Mouse (Mus musculus): ENCODE data around the gene Tpgs1.
A peak's percentile ranks its signal among the peaks of the same experiment; 100 is the strongest.

The Tpgs1 gene

DNA sequence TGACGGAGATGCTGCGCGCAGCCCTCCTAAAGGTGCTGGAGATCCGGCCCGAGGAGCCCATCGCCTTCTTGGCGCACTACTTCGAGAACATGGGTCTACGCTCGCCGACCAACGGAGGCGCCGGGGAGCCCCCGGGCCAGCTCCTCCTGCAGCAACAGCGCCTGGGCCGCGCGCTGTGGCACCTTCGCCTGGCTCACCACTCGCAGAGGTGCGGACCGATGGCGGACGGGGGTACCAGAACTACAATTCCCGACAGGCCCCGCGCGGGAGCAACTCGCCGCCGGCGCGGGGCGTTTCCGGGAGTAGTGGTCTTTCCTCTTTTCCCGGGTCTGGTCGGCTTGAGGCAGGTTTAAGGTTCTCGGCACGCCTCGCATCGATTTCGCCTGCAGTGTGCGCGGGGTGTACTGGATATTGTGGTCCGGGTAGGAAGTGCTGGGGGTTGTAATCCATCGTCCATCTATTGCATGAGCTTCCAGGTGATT lies 448 bp downstream of the Tpgs1 start:
- DNase-seq: peak; percentile 85 to 89

DNA sequence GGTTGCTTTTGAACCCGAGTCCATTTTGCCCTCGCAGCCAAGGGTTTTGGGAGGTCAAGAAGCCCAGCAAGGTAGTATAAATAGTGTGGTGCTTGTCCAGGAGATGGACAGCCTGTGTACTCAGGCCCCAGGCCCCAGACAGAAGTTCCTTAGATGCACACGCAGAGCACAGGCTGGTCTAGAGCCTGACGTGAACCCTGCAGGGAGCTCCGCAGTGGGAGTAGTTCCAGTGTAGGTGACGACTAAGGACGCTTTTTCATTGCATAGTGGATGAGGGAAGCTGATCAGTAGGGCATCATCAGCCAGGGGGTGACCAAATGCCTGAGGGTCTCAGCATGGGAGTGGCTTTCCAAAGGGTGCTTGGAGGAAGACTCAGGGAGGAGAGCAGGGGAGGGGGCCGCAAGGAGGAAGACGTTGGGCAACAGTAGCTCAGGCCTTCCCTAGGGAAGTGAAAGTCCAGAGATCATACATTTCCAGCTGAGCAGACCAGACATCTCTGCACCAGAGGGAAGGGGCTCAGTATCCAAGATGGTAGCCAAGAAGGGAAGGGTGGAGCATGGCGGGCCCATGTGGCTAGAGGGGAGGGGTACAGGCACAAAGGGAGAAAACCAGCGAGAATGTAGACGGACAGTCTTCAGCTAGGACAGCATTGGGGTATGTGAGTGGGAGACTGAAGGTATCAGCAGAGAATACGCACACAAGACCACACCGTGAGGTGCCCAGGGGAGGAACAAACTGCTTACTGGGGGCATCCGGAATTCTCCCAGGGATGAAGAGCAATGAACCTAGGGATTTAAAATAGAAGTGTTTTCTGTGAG lies 1.1 kb downstream of the Tpgs1 start:
- DNase-seq: peak in 1 of 2 experiments; percentile 36

DNA sequence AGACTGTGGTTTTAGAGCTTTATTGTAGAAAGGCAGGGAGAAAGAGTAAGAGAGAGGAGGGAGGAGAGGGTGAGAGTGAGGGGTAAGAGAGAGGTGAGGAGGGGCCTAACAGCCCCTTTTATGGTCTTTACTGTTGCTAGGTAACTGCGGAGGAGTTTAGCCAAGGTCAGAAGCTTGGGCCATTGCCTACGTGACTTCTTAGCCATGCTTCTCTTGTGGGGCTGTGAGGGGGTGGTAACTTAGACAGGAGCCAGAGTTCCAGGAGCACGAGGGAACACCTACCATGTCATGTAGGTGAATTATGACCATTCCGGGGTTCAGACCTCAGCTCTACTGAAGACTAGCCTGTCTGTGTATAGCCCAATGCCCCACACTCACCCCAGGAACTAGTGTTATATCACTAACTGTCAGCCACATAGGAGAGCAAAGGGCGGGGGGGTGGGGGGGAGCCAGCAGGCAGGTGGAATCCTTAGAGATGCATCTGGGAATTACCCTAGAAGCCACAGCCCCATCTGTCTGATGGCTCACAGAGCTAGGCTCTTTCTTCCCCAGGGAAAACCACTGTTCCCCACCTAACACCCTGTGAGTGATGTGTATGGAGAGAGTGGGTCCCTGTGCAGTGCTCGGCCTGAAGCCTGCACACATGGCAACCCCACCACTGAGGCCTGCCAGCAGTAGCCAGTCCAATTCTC lies 2.4 kb downstream of the Tpgs1 start:
- no peak for DNase-seq

DNA sequence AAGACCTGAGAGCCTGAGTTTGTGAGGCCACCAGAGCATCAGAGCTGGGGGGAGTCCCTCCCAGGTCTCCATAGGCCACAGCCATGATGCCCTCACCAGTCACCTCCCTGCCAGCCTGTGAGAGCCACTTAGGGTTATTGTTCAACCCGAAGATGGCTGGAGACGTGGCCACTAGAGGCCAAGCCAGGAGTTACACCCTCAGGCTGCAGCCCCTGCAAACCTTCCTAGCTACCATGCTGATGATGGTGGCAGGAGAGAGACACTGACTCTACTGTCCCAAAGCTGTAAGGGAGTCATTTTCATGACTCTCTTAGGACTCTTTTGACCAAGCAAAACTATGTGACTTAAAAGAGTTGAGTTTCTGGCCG lies 2.9 kb downstream of the Tpgs1 start:
- no peak for DNase-seq

DNA sequence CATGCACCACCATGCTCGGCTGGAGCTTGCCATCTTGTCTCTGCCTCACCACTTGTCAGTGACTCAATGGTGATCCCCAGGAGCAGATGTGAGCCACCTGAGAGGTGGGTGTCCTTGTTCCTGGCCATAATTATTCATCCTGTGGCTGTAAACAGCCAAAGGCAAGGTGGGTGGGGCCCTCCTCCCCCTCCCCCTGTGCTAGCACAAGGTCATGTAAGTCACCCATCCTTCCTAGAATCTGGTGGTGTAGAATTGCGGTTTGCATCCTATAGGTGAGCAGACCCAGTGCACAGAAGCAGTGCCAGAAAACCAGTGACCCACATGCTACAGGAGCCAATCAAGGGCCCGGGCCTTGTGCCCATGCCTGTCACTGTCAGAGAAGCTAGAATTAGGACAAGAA lies 3.9 kb downstream of the Tpgs1 start:
- no peak for DNase-seq

DNA sequence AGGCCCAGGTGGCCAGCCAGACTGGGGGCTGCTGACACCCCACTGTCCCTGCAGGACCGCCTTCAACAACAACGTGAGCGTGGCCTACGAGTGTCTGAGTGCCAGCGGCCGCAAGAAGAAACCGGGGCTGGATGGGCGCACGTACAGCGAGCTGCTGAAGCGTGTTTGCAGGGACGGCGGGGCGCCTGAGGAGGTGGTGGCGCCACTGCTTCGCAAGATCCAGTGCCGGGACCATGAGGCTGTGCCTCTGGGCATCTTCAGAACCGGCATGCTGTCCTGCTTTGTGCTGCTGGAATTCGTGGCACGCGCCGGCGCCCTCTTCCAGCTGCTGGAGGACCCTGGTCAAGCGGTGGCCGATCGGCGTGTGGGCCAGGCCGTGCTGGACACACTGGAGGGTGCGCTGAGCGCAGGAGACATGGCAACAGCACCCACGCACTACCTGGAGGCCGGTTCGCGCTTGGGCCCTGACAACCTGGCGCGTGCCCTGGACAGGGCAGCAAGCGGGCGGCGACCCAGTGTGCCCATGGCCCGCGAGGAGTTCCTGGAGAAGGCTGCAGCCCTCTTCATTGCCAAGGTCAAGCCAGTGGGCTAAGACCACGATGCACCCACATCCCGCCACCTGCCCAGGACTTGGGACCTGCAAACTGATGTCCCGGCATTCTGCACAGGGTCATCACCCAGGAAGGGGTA lies 6.3 kb downstream of the Tpgs1 start:
- DNase-seq: no peak

DNA sequence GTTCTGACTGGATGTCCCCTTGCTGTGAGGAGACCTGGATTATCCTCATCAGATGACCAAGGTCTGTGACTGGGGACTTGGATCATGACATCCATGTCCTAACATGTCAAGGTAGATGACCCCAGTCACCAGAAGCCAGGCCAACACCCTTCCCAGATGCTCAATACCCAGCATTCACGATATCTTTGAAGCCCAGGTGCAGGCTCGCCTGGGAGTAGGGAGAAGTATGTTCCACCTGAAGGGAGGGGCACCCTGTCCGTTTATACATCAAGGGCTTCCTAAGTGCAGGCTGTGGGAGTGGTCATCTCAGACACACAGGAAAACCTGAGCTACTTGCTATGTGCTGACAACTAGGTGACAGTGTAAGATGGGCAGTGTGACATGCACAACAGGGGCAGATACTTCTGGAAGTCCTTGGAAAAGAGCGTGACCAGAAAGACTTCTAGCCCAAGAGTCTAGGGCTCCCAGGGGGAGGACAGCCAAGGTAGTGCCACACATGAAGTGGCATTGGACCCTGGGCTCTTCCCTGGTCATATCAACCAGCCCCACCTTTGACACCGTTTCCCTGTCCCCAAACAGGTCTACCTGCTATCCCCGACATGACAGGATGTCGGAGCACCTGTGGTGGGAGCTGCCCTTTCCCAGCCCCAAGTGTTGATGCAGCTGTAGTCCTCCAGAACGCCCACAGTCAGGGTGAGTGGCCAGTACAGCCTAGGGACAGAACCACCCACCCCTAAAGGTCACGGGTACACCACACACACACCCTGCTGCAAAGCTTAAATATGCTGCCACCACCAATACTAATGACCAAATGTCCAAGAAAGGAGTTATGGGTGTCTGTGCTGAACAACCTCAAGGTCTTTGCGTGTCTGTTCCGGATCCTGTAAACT lies 11.7 kb downstream of the Tpgs1 start:
- peak in 1 of 2 experiments; percentile 47 for DNase-seq

DNA sequence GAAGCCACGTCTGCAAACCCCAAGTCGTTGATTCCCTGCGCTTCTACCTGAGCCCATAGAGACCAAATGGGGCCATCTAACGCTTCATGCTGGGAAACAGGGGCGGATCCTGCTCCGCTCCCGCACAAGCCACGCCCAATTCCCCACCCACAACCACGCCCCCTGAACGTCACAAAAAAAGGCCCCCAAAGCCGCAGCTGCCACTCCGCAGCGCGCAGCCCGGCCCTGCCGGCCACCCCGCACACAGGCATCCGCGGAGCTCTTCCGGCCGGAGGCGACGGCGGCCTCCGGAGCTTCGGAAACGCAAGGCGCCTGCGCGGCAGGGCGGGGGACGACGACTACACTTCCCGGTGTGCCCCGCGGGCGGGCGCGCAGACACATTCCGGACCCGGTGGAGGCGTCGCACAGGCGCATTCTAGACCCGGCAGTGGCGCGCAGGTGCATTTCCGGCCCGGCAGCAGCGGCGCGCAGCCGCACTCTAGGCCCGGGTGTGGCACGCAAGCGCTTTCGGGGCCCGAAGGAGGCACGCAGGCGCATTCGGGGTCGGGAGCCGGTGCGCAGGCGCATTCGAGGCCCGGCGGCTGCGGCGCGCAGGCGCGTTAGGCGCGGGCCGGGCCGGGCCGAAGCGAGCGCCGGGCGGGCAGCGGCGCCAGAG lies 12.5 kb downstream of the Tpgs1 start, which contains the start of gene Cdc34:
Cdc34 (plus strand) TSS at position 605 of the 655 bp plus-strand sequence.
- DNase-seq: peak; percentile 99 to 100

DNA sequence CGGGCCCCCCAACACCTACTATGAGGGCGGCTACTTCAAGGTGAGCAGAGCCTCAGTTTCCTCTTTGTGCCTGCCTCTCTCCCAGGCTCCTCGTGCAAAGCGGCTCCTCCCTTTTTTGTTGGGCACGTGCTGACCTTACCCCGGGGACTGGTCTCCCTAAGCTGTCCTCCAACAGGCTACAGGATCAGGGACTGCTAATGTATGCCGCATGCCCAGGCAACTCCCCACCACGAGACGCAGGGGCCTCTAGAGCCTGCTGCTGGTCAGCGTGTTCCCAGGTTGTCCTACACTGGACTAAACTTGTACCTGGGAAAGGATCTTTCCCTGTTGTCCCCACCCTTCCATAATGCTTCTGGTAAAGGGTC lies 13.4 kb downstream of the Tpgs1 start:
- DNase-seq: no peak

DNA sequence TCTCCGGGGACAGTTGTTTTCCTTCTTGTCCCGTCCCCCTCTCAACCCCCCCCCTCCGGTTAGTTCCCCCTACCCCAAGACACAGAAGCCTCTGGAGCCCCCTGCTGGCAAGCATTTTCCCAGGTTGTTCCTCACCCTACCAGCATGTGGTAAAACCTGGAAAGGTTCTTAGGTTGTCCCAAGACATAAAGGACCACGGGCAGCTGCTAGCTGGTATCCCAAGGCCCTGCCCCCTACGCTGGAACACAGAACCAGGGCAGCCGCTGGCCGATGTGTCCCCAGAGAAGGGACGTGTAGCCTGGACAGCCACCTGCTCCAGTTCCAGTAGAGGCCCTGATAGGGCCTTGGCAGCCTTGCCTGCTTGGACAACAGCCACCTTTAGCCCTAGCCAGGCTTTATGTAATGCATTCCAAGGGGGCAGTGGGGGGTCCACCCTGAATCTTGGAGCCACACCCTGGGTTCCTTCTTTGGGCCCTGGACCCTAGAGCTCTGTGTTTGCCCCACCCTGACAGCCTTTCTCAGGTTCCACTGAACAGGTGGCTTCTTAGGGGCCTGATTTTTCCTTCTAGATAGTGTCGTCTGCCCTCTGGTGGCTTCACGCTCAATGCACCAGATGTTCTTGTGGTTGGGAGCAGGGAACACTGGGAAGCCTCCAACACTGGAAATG lies 13.9 kb downstream of the Tpgs1 start:
- DNase-seq: peak; percentile 54 to 68

DNA sequence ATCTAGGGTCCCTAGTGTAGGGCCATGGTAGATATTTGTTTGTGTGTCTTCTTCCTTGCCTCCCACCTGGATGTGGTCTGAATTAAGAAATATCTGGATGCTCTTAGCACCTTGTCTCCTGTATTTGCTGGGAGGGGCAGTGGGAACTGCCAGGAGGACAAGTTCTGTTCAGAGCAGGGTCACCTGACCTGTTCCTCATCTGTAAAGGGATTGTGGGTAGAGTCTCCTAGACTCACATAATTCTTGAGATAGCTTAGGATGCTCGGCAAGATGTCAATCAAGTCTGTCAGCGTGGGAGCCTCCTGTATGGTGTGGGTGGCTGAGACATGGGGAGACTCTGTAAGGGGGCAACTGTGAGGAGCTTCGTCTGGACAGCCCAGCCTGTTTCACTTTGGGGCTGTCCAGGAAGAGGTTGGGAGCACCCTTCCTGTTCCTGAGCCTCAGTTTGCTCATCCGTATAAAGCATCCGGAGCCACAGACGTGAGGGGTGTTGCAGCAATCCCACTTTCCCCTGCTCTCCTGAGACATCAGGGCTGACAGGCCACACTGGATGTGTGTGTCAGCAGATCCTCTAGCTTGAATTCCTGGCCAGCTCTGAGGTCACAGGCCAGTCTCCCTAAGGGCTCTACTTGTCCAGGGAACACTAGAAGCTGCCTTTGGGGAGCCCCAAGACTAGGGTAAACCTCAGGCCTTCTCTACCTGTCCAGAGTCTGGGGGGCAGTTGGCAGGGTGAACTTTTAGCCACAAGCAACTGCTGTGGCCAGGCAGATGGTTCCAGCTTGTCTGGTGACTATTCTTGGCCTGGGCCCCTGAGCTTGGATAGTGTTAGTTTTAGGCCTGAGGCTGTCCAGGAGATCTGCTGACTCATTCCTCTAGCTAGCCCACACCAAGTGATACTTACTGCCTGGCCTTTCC lies 14.8 kb downstream of the Tpgs1 start:
- no peak for DNase-seq

DNA sequence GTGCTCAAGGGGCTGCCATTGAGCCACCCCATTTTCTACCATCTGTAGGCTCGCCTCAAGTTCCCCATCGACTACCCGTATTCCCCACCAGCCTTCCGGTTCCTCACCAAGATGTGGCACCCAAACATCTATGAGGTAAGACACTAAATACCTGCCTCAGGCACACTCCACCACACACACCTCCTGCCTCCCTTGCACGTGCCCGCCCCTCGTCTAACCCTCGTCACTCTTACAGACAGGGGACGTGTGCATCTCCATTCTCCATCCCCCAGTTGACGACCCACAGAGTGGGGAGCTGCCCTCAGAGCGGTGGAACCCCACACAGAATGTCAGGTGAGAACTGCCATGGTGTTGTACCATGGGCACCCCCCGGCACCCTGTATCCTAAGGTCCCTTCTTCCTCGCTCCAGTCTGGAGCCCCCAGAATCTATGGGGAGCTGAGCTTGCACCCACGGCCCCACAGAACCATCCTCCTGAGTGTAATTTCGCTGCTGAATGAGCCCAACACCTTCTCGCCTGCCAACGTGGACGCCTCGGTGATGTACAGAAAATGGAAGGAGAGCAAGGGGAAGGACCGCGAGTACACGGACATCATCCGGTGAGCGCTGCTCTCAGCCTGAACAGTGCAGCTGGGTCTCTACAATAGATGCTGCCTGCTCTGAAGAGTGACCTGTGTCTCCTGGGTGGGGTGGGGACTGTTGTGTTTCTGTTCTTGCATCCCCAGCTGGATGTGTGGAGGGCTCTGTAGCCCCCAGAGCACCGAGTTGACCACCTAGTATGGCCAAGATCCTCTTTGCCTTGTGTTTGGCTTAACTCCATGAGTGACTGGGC lies 15.8 kb downstream of the Tpgs1 start:
- no peak for DNase-seq

DNA sequence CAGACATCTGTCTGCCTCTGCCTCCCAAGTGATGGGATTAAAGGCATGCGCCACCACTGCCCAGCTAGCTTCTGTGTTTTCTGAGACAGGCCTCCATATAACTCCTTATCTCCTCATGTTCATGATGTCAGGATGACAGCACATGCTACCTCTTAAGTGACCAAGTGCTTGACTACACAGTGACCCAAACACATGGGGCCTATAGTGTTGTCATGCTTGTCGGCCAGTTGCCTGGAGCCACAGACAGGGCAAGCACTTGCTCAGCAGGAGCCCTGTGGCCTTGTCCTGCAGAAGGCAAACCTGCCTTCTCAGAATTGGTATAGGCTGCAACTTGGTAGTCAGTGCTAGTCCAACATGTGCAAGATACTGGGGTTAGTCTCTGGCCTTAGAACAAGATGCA lies 17.1 kb downstream of the Tpgs1 start:
- no peak for DNase-seq

DNA sequence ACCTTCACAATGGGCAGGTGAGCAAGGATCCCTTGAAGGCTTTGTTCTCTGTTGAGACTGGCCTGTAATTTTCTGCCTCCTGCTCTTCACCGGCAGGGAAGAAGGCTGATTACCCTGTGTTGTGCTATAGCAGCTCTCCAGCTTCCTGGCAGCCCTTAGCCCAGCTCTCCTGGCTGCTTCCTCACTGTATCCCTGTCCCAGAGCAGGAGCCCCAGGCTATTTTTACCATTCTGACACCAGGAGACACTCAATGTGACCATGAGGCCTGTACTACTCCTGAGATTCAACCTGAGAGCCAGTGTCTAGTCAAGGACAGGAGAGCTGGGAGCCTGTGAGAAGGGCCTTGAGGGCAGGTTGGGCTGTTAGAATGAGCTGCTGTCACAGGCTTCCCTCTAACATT lies 17.5 kb downstream of the Tpgs1 start:
- no peak for DNase-seq

DNA sequence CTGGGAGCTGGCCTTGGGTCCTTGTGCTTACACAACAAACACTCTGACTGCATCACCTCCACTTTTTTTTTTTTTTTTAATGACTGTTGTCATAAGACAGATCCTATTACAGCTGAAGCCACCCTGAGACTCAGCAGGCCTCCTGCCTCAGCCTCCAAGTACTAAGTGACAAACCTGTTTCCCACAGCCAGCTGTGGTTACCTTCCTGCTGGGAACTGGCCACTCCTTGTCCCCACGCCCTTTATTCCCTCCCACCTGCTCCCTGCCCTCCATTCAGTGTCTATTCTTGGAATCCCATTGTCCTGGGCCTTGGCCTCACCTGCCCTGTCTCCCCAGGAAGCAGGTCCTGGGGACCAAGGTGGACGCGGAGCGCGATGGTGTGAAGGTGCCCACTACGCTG lies 18.3 kb downstream of the Tpgs1 start:
- no peak for DNase-seq

DNA sequence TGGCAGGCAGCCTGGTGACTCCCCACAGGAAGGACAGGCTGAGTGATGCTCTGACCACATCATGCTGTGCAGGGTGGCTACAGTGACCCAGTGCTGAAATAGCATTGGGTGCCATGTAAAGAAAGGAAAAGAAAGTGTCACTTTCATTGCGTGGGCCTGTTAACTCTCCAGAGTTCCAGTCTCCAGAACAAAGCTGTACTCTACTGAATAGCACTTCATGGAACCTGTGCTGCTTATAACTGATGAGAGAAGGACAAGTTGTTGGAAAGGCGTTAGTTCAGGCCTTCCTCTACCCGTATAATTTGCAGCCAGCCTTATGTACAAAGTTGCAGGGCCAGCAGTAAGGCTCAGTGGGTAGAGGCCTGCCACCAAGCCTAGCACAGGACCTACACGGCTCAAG lies 19.6 kb downstream of the Tpgs1 start, which contains the start of gene Gzmm:
Gzmm (plus strand) TSS at position 301 of the 400 bp plus-strand sequence.
- no peak for DNase-seq

DNA sequence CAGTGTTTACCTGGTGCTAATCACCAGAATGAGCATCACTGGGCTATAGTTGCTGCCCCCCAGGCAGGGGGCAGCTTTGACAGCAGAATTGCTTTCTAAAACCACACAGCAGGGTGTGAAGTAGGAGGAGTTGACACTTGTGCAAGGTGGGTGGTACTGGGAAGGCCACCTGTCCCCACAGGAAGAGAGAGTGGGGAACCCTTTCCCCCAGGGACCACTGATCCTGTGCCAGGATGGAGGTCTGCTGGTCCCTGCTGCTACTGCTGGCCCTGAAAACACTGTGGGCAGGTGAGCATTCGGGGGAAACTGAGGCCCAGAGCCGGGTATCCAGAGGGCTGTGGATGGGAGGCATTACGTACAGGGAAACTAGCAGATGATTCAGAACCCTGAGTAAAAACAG lies 20.0 kb downstream of the Tpgs1 start:
- peak in 1 of 2 experiments; percentile 17 for DNase-seq

DNA sequence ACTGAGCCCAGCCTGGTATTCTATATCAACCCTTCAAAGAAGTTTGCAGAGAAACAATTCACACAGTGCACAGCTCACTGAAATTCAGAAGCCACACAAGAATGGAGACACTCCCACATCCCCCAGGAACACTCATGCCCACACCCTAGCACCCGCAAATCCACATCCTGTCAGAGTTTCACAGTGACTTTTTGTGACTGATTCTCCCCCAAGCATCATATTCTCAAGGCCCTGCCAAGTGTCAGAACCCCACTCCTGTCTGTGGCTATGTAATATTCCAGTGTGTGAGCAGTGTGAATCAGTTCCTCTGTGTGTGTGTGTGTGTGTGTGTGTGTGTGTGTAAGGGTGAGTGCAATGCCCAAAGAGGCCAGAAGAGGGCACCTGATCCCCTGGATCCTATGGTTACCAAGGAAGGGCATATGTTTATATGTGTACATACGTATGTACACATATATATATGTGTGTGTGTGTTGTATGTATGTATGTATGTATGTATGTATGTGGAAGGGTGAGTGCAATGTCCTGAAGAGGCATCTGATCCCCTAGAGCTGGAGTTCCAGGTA lies 22.9 kb downstream of the Tpgs1 start:
- no peak for DNase-seq

Measured in cerebellum, postnatal 25 days (tissue).